Mouse (Mus musculus) C2C12 (cell line): ENCODE results near the gene Sox5.

Experiments used
- CTCF ChIP-seq: IDR thresholded peaks from one replicate; pipeline ENCODE4 v1.5.1; 2011; ENCODE audit not compliant: control insufficient read depth, insufficient read depth, insufficient read length
- MAX ChIP-seq: IDR thresholded peaks from one replicate; pipeline ENCODE4 v1.6.1; 2011; ENCODE audit warnings: mild to moderate bottlenecking, control low read depth
- MYOG ChIP-seq: IDR thresholded peaks from one replicate; pipeline ENCODE4 v1.6.1; 2011; ENCODE audit not compliant: control insufficient read depth, insufficient read length; ENCODE audit errors: extremely low read depth

DNA sequence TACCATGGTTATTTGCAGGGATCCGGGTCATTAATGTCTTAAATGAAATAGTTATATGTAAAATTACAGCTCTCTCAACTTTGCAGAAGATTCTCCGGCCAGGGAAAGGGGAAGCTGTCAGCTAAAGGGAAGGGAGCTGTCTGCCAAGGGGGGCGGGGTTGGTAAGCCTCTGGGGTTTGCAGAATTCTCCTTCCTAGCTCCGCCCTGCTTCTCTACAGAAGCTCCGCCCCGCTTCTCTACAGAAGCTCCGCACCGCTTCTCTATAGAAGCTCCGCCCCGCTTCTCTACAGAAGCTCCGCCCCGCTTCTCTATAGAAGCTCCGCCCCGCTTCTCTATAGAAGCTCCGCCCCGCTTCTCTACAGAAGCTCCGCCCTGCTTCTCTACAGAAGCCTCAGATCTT is 210.9 kb downstream of the Sox5 start:
- TF ChIP-seq CTCF, result no peak
- no peak for TF ChIP-seq MAX
- no peak for TF ChIP-seq MYOG
